Comparison of ENCODE assay signal across 25 mouse cellular contexts in the genomic region with DNA sequence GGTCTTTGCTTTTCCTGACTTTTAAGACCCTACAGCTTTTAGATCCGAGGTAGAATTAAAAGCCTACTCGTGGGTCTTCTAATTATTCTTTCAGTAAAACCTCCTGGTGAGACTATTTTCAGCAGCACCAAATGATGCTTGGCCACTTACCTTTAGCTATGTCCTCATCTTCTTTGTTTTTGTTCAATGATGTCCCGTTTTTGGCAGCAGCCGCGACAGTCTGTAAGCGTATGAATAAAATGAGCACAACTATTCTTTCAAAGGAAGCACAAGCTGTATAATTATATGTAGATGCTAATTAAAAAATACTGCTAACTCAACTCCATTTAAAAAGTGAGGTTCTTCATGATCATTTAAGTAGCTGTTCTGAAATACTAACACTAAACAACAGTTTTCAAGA. TPM values are rescaled to one million over a fixed set of nuclear protein-coding genes. Genes with fewer than 3 reads are reported as not detected.
DNase-seq lines count a peak whose midpoint lies in the region; ATAC-seq and TF ChIP-seq lines count a peak whose summit lies in the region.
"Had no signal": no experiment of that assay in that cellular context is flagged by ENCODE, and none has a peak within 500 bp of the region (broad histone marks: within the 10 kb centered on the region; RNA-seq: fewer than 3 reads in every experiment).

No protein-coding gene starts in this region.

- TF ChIP-seq CTCF in layer of hippocampus, adult 2 months (conservative IDR thresholded peaks at IDR 0.05), result no peak

- H3K36me3 ChIP-seq in forebrain, embryonic 15.5 days, result peaks cover 6% of the 10 kb centered on the region
- peaks cover 29% of the 10 kb centered on the region for H3K36me3 ChIP-seq in forebrain, embryonic 10.5 days (replicated peaks)

- no peak for DNase-seq in forebrain, embryonic 10.5 days (ENCODE audit: extremely low spot score, low spot score)
- DNase-seq in layer of hippocampus, adult 11-12 months (ENCODE audit: low spot score), result peak; percentile 28
- DNase-seq in layer of hippocampus, adult 2 months (ENCODE audit: low spot score in 2 of 2), result no peak
- peak; percentile 38 for DNase-seq in right cerebral cortex, postnatal 25 days
- DNase-seq in right cerebral cortex, postnatal 36 days (ENCODE audit: low spot score in 2 of 2), result no peak
- peak; percentile 44 for DNase-seq in telencephalon, adult 2 months (ENCODE audit: low read depth, low spot score)
- DNase-seq in heart, postnatal 10 days, result no peak
- DNase-seq: adrenal gland, adult 2 months; adrenal gland, postnatal 25 days; cerebellum, adult 11 months; cerebellum, adult 8-10 months; cerebellum, postnatal 14 days; embryo, embryonic 11 days; heart, adult 18-20 months; heart, postnatal 36 days had no signal

- peaks cover 13% of the 10 kb centered on the region for H3K4me1 ChIP-seq in forebrain, embryonic 15.5 days
- peaks cover 11% of the 10 kb centered on the region for H3K4me1 ChIP-seq in forebrain, embryonic 10.5 days
- H3K4me1 ChIP-seq: heart, embryonic 15.5 days; hindbrain, embryonic 15.5 days had no signal

- H3K27ac ChIP-seq in forebrain, embryonic 15.5 days (replicated peaks), result peak overlapping the region; percentile 50; the same call in 1 of the 2 replicates
- H3K27ac ChIP-seq in forebrain, embryonic 10.5 days, result no peak overlapping the region
- no peak overlapping the region for H3K27ac ChIP-seq in layer of hippocampus, adult 2 months
- H3K27ac ChIP-seq: embryonic facial prominence, embryonic 15.5 days; heart, embryonic 15.5 days; hindbrain, embryonic 15.5 days had no signal

- ATAC-seq in forebrain, embryonic 15.5 days (replicated peaks), result no peak
- ATAC-seq: intestine, embryonic 16.5 days; Patski had no signal

- no peaks in the 10 kb centered on the region for H3K9me3 ChIP-seq in forebrain, embryonic 15.5 days
- H3K9me3 ChIP-seq in forebrain, embryonic 10.5 days, result no peaks in the 10 kb centered on the region
- H3K9me3 ChIP-seq: embryonic facial prominence, embryonic 15.5 days; heart, embryonic 15.5 days; hindbrain, embryonic 15.5 days had no signal

- no peak overlapping the region for H3K9ac ChIP-seq in forebrain, embryonic 15.5 days (replicated peaks)
- H3K9ac ChIP-seq: embryonic facial prominence, embryonic 15.5 days; heart, embryonic 15.5 days; hindbrain, embryonic 15.5 days had no signal

- H3K4me3 ChIP-seq in forebrain, embryonic 15.5 days, result no peak overlapping the region
- no peak overlapping the region for H3K4me3 ChIP-seq in forebrain, embryonic 10.5 days
- H3K4me3 ChIP-seq in layer of hippocampus, adult 2 months, result no peak overlapping the region
- H3K4me3 ChIP-seq: embryonic facial prominence, embryonic 15.5 days; erythroblast, embryonic 14.5 days; heart, embryonic 15.5 days; hindbrain, embryonic 15.5 days had no signal

- intact Hi-C loops in heart, postnatal 10 days (cut with DNase I), result no loop called here

- no peaks in the 10 kb centered on the region for H3K27me3 ChIP-seq in forebrain, embryonic 15.5 days
- no peaks in the 10 kb centered on the region for H3K27me3 ChIP-seq in forebrain, embryonic 10.5 days (ENCODE audit: poor library complexity, severe bottlenecking)
- H3K27me3 ChIP-seq: embryonic facial prominence, embryonic 15.5 days; heart, embryonic 15.5 days; hindbrain, embryonic 15.5 days; Patski had no signal

- no peak overlapping the region for H3K4me2 ChIP-seq in forebrain, embryonic 15.5 days (replicated peaks)
- H3K4me2 ChIP-seq: embryonic facial prominence, embryonic 15.5 days; heart, embryonic 11.5 days; heart, embryonic 15.5 days; hindbrain, embryonic 15.5 days had no signal

- WGBS in forebrain, embryonic 15.5 days, result 46% methylated on average over 6 of the region's 6 CpGs
- WGBS in forebrain, embryonic 10.5 days, result 89% methylated on average over 6 of the region's 6 CpGs

RNA-seq across cellular contexts. Expression of a gene that starts 26.5 kb away (rescaled TPM):
- 45.6 and 46.5 TPM in 2 replicates for polyA plus RNA-seq in forebrain, embryonic 15.5 days (2015; fragmentation: Nextera tagmentation; extraction: Ambion mirVana)
- 31.2 and 34.0 TPM in 2 replicates for polyA plus RNA-seq in forebrain, embryonic 10.5 days (2016; fragmentation: Nextera tagmentation; extraction: Ambion mirVana)
- total RNA-seq in layer of hippocampus, adult 2 months (2021), result 10 to 100 TPM; 24.1 to 26.0 TPM
- 10 to 100 TPM; 27.5 to 31.6 TPM for total RNA-seq in heart, postnatal 10 days (2021)

RNA-seq across cellular contexts. Expression of a gene that starts 38.9 kb away (rescaled TPM):
- 12.5 and 12.7 TPM in 2 replicates for polyA plus RNA-seq in forebrain, embryonic 15.5 days (2015; fragmentation: Nextera tagmentation; extraction: Ambion mirVana)
- polyA plus RNA-seq in forebrain, embryonic 10.5 days (2016; fragmentation: Nextera tagmentation; extraction: Ambion mirVana), result 0.50 and 1.1 TPM in 2 replicates
- total RNA-seq in layer of hippocampus, adult 2 months (2021), result 10 to 100 TPM; 69.7 to 81.2 TPM
- under 1 TPM; 0.74 to 0.96 TPM for total RNA-seq in heart, postnatal 10 days (2021)
- total RNA-seq: common myeloid progenitor, adult 5-6 weeks; MEL had no signal
- polyA plus RNA-seq: adrenal gland, adult 2 months; erythroblast, embryonic 14.5 days had no signal

Comparison
In these comparisons a context has a peak if more than half of its experiments do, and no peak if none do; other contexts are left out.
1. DNase-seq: peak in layer of hippocampus, adult 11-12 months (single experiment), right cerebral cortex, postnatal 25 days (single experiment) and telencephalon, adult 2 months (single experiment); none in forebrain, embryonic 10.5 days (single experiment), layer of hippocampus, adult 2 months (0 of 2), right cerebral cortex, postnatal 36 days (0 of 2) and heart, postnatal 10 days (0 of 2).
2. RNA of a gene that starts 38.9 kb away (total RNA-seq): 69.7 to 81.2 TPM in layer of hippocampus, adult 2 months; 0.74 to 0.96 TPM in heart, postnatal 10 days; every median in the first group is over 10 times any median in the second.